Mouse (Mus musculus) liver, adult 2 months (tissue): ENCODE results near the gene Rap1b. TPM values are rescaled to one million over a fixed set of nuclear protein-coding genes. Genes with fewer than 3 reads are reported as not detected.

ENCODE experiments used
- DNase-seq: peaks from one replicate; pipeline ENCODE4 v3.0.0-alpha.2; 2011; ENCODE audit warnings: low read depth, low spot score; ENCODE audit errors: extremely low read depth
- H3K27ac ChIP-seq: fragments of 200-500 bp; replicated peaks from 2 replicates; pipeline ENCODE4 v1.5.1; 2012; ENCODE audit warnings: low read depth, mild to moderate bottlenecking, control low read depth, inconsistent platforms, low read length; ENCODE audit not compliant: insufficient read depth
- H3K27me3 ChIP-seq: fragments of 200-500 bp; 2 replicates; pipeline ENCODE4 v1.6.1; 2012; ENCODE audit warnings: mild to moderate bottlenecking, moderate library complexity, low read length, inconsistent platforms; ENCODE audit not compliant: control insufficient read depth, insufficient read depth
- H3K36me3 ChIP-seq: fragments of 200-500 bp; 2 replicates; pipeline ENCODE4 v1.6.1; 2012; ENCODE audit warnings: low read length, inconsistent platforms; ENCODE audit not compliant: control insufficient read depth, insufficient read depth
- H3K4me1 ChIP-seq: fragments of 200-500 bp; 2 replicates; pipeline ENCODE4 v1.6.1; 2011; ENCODE audit warnings: low read length; ENCODE audit not compliant: control insufficient read depth, insufficient read depth
- H3K4me3 ChIP-seq: fragments of 200-500 bp; 2 replicates; pipeline ENCODE4 v1.5.1; 2011; ENCODE audit warnings: low read depth, mild to moderate bottlenecking, control low read depth, low read length, moderate library complexity; ENCODE audit not compliant: insufficient read depth
- H3K79me2 ChIP-seq: fragments of 200-500 bp; 2 replicates; pipeline ENCODE4 v1.6.1; 2012; ENCODE audit warnings: inconsistent platforms, mild to moderate bottlenecking, low read length, moderate library complexity; ENCODE audit not compliant: control insufficient read depth, insufficient read depth
- H3K9ac ChIP-seq: fragments of 200-500 bp; 2 replicates; pipeline ENCODE4 v1.6.1; 2012; ENCODE audit warnings: low read depth, mild to moderate bottlenecking, control low read depth, inconsistent platforms, low read length
- CTCF ChIP-seq: fragments of 200-500 bp; IDR thresholded peaks from 2 replicates; pipeline ENCODE4 v1.5.1; 2011; ENCODE audit warnings: low read depth, low read length, control low read depth
- POLR2A ChIP-seq: fragments of 200-500 bp; IDR thresholded peaks from 2 replicates; pipeline ENCODE4 v1.6.1; 2011; ENCODE audit warnings: low read length, control low read depth; ENCODE audit not compliant: insufficient read depth; ENCODE audit errors: extremely low read depth
- WGBS: fragments of 180-500 bp; shearing (Covaris S2); methylation state at CpG from one replicate; pipeline ENCODE4 v1.1.7; 2018; 5-methylcytosine and 5-hydroxymethylcytosine counted together
- polyA plus RNA-seq: library from polyadenylated mRNA; depleted of rRNA; stranded (reverse); fragments of >200 nt; gene quantifications from 2 replicates; pipeline ENCODE4 v1.2.3, GENCODE M21; 2012
- total RNA-seq: library from RNA; depleted of rRNA; stranded (reverse); fragments of >200 nt; gene quantifications from 2 replicates; pipeline ENCODE4 v1.2.3, GENCODE M21; 2014

Rap1b gene
- total and polyA plus RNA-seq, 2 experiments: 12.5 to 44.6 TPM

- 97% methylated on average over 17 of the region's 17 CpGs for WGBS
- Histone ChIP-seq H3K9ac (no peak overlapping the region), H3K27me3 (no peaks in the 10 kb centered on the region), H3K4me1 (no peaks in the 10 kb centered on the region), H3K79me2 (no peaks in the 10 kb centered on the region), H3K27ac (no peak overlapping the region), H3K36me3 (peaks cover 13% of the 10 kb centered on the region), H3K4me3 (no peak overlapping the region)
- no peak for DNase-seq
- no peak for TF ChIP-seq CTCF
- TF ChIP-seq POLR2A: no peak
These were observed 64.7 kb downstream of the Rap1b start for GRCm38 (mm10) chr10:117781021-117781725.

GRCm38 (mm10) chr10:117780306-117780911, 65.4 kb downstream of the Rap1b start:
- 98% methylated on average over 6 of the region's 6 CpGs for WGBS
- Histone ChIP-seq H3K9ac (no peak overlapping the region), H3K27me3 (no peaks in the 10 kb centered on the region), H3K79me2 (no peaks in the 10 kb centered on the region), H3K27ac (no peak overlapping the region), H3K4me1 (no peaks in the 10 kb centered on the region), H3K36me3 (peaks cover 13% of the 10 kb centered on the region), H3K4me3 (no peak overlapping the region)
- DNase-seq: no peak
- TF ChIP-seq CTCF (no peak), POLR2A (no peak)

- Histone ChIP-seq H3K36me3 (peaks cover 11% of the 10 kb centered on the region), H3K9ac (no peak overlapping the region), H3K79me2 (no peaks in the 10 kb centered on the region), H3K27me3 (no peaks in the 10 kb centered on the region), H3K4me1 (no peaks in the 10 kb centered on the region), H3K27ac (no peak overlapping the region), H3K4me3 (no peak overlapping the region)
- no peak for TF ChIP-seq CTCF
- TF ChIP-seq POLR2A: no peak
- DNase-seq: no peak
- WGBS: 91% methylated on average over 8 of the region's 8 CpGs
These were observed 66.1 kb downstream of the Rap1b start for GRCm38 (mm10) chr10:117779581-117780305.

- TF ChIP-seq POLR2A (no peak), CTCF (no peak)
- no peak overlapping the region for H3K9ac ChIP-seq
- no peaks in the 10 kb centered on the region for H3K27me3 ChIP-seq
- no peak overlapping the region for H3K4me3 ChIP-seq
- H3K27ac ChIP-seq: no peak overlapping the region
- no peak for DNase-seq
- H3K36me3 ChIP-seq: peaks cover 12% of the 10 kb centered on the region
- no peaks in the 10 kb centered on the region for H3K79me2 ChIP-seq
- H3K4me1 ChIP-seq: no peaks in the 10 kb centered on the region
- WGBS: 89% methylated on average over 4 of the region's 4 CpGs
These were observed 66.9 kb downstream of the Rap1b start for GRCm38 (mm10) chr10:117778951-117779350.

- Histone ChIP-seq H3K36me3 (peaks cover 13% of the 10 kb centered on the region), H3K27ac (no peak overlapping the region), H3K27me3 (no peaks in the 10 kb centered on the region), H3K4me1 (no peaks in the 10 kb centered on the region), H3K4me3 (no peak overlapping the region), H3K79me2 (no peaks in the 10 kb centered on the region), H3K9ac (no peak overlapping the region)
- TF ChIP-seq CTCF (no peak), POLR2A (no peak)
- DNase-seq: no peak
- WGBS: 95% methylated on average over 12 of the region's 12 CpGs
These were observed 67.4 kb downstream of the Rap1b start for GRCm38 (mm10) chr10:117778328-117778910.
